Mouse (Mus musculus) CH12.LX (cell line): ENCODE measurements around the gene Trim17. TPM values are rescaled to one million over a fixed set of nuclear protein-coding genes. Genes with fewer than 3 reads are reported as not detected.

Source experiments
- DNase-seq: peaks from one replicate; pipeline ENCODE4 v3.0.0-alpha.2; 2013; ENCODE audit errors: extremely low read depth
- H3K27ac ChIP-seq: 2 replicates; pipeline ENCODE4 v1.5.1; 2012; ENCODE audit warnings: low read depth, mild to moderate bottlenecking, control low read depth, moderate library complexity; ENCODE audit not compliant: insufficient read depth
- H3K27me3 ChIP-seq: replicated peaks from 2 replicates; pipeline ENCODE3; 2012; ENCODE audit warnings: inconsistent platforms
- H3K36me3 ChIP-seq, 2 experiments: replicated peaks in 1 of 2; 2 replicates each; pipeline versions ENCODE3 to v1.6.1; 2012; ENCODE audit warnings: inconsistent platforms in 1 of 2, low read length in 1 of 2, mild to moderate bottlenecking in 1 of 2, mixed read lengths in 1 of 2, moderate library complexity in 1 of 2; ENCODE audit not compliant: control insufficient read depth in 1 of 2, insufficient read depth in 1 of 2
- H3K4me1 ChIP-seq, 2 experiments: 2 replicates each; pipeline ENCODE4 v1.6.1; 2012; ENCODE audit warnings: inconsistent platforms in 1 of 2, moderate library complexity in 1 of 2; ENCODE audit not compliant: insufficient read depth in 2 of 2, control insufficient read depth in 1 of 2
- H3K4me2 ChIP-seq: 2 replicates; pipeline ENCODE4 v1.6.1; 2012; ENCODE audit warnings: low read depth, mild to moderate bottlenecking, control low read depth; ENCODE audit not compliant: poor library complexity, insufficient read depth, severe bottlenecking
- H3K4me3 ChIP-seq, 3 experiments: fragments of 150-350 bp in 1 of 3; sonication (generic) in 1 of 3; replicated peaks in 1 of 3; 2 replicates each; pipeline versions ENCODE3 to v1.5.1; 2011 to 2012; ENCODE audit warnings: low read depth in 2 of 3, low read length in 2 of 3, mild to moderate bottlenecking in 2 of 3, moderate library complexity in 2 of 3, control low read depth in 1 of 3, improper control_type of control experiment in 1 of 3, inconsistent platforms in 1 of 3, mixed read lengths in 1 of 3; ENCODE audit not compliant: poor library complexity in 1 of 3
- H3K79me2 ChIP-seq: replicated peaks from 2 replicates; pipeline ENCODE4 v1.6.1; 2012; ENCODE audit warnings: mild to moderate bottlenecking, moderate library complexity; ENCODE audit not compliant: control insufficient read depth, poor library complexity, insufficient read depth, severe bottlenecking; ENCODE audit errors: extremely low read depth
- H3K9ac ChIP-seq: 2 replicates; pipeline ENCODE4 v1.6.1; 2012; ENCODE audit warnings: low read depth, mild to moderate bottlenecking, control low read depth, moderate library complexity; ENCODE audit not compliant: insufficient read depth
- H3K9me3 ChIP-seq: replicated peaks from 2 replicates; pipeline ENCODE3; 2012; ENCODE audit warnings: low read length, inconsistent platforms, mixed read lengths
- BHLHE40 ChIP-seq: IDR thresholded peaks from 2 replicates; pipeline ENCODE4 v1.6.1; 2011; ENCODE audit warnings: mild to moderate bottlenecking, low read depth, low read length, improper control_type of control experiment
- CHD1 ChIP-seq: IDR thresholded peaks from 2 replicates; pipeline ENCODE4 v1.6.1; 2012; ENCODE audit warnings: low read depth, low read length, improper control_type of control experiment, inconsistent platforms
- CTCF ChIP-seq, 2 experiments: IDR thresholded peaks in 1 of 2; conservative IDR thresholded peaks in 1 of 2; 2 replicates each; pipeline ENCODE4 v1.5.1; 2011 to 2012; ENCODE audit warnings: low read depth in 2 of 2, low read length in 2 of 2, improper control_type of control experiment in 1 of 2, inconsistent platforms in 1 of 2, mild to moderate bottlenecking in 1 of 2, moderate library complexity in 1 of 2
- E2F4 ChIP-seq: IDR thresholded peaks from 2 replicates; pipeline ENCODE4 v1.6.1; 2011; ENCODE audit warnings: low read depth, low read length, improper control_type of control experiment; ENCODE audit not compliant: insufficient replicate concordance
- ELF1 ChIP-seq: IDR thresholded peaks from 2 replicates; pipeline ENCODE4 v1.6.1; 2014; ENCODE audit warnings: low read depth, mild to moderate bottlenecking, inconsistent platforms, low read length, improper control_type of control experiment
- ETS1 ChIP-seq: conservative IDR thresholded peaks from 2 replicates; pipeline ENCODE4 v1.6.1; 2012; ENCODE audit warnings: low read depth, mild to moderate bottlenecking, inconsistent platforms, low read length, improper control_type of control experiment, moderate library complexity
- GABPA ChIP-seq: IDR thresholded peaks from 2 replicates; pipeline ENCODE4 v1.6.1; 2012; ENCODE audit warnings: low read depth, low read length, improper control_type of control experiment, inconsistent platforms; ENCODE audit not compliant: insufficient replicate concordance
- HCFC1 ChIP-seq: IDR thresholded peaks from 2 replicates; pipeline ENCODE4 v1.6.1; 2012; ENCODE audit warnings: low read depth, mild to moderate bottlenecking, inconsistent platforms, low read length, improper control_type of control experiment
- IRF4 ChIP-seq: IDR thresholded peaks from 2 replicates; pipeline ENCODE4 v1.6.1; 2014; ENCODE audit warnings: low read depth, mild to moderate bottlenecking, inconsistent platforms, low read length, improper control_type of control experiment
- KAT2A ChIP-seq: IDR thresholded peaks from 2 replicates; pipeline ENCODE4 v1.6.1; 2012; ENCODE audit warnings: low read length, improper control_type of control experiment, inconsistent platforms; ENCODE audit not compliant: insufficient replicate concordance
- MAFK ChIP-seq: IDR thresholded peaks from 2 replicates; pipeline ENCODE4 v1.6.1; 2011; ENCODE audit warnings: low read length, improper control_type of control experiment; ENCODE audit not compliant: insufficient replicate concordance
- MAX ChIP-seq: IDR thresholded peaks from 2 replicates; pipeline ENCODE4 v1.6.1; 2011; ENCODE audit warnings: low read length, improper control_type of control experiment
- MAZ ChIP-seq: IDR thresholded peaks from 2 replicates; pipeline ENCODE4 v1.6.1; 2012; ENCODE audit warnings: low read depth, mild to moderate bottlenecking, inconsistent platforms, low read length, improper control_type of control experiment, moderate library complexity
- MEF2A ChIP-seq: IDR thresholded peaks from 2 replicates; pipeline ENCODE4 v1.6.1; 2014; ENCODE audit warnings: low read depth, mild to moderate bottlenecking, inconsistent platforms, low read length, improper control_type of control experiment, borderline replicate concordance
- MXI1 ChIP-seq: IDR thresholded peaks from 2 replicates; pipeline ENCODE4 v1.6.1; 2011; ENCODE audit warnings: mild to moderate bottlenecking, low read depth, low read length, improper control_type of control experiment
- NELFE ChIP-seq: IDR thresholded peaks from 2 replicates; pipeline ENCODE4 v1.6.1; 2011; ENCODE audit warnings: low read depth, low read length, improper control_type of control experiment
- NRF1 ChIP-seq: IDR thresholded peaks from 2 replicates; pipeline ENCODE4 v1.6.1; 2014; ENCODE audit warnings: low read depth, mild to moderate bottlenecking, inconsistent platforms, low read length, improper control_type of control experiment, moderate library complexity
- PAX5 ChIP-seq: IDR thresholded peaks from 2 replicates; pipeline ENCODE4 v1.6.1; 2012; ENCODE audit warnings: low read length, inconsistent platforms, mixed read lengths
- POLR2A ChIP-seq: IDR thresholded peaks from 2 replicates; pipeline ENCODE4 v1.6.1; 2011; ENCODE audit warnings: low read depth, mild to moderate bottlenecking, improper control_type of control experiment, low read length
- POLR2AphosphoS2 ChIP-seq: IDR thresholded peaks from 2 replicates; pipeline ENCODE4 v1.6.1; 2011; ENCODE audit warnings: low read depth, low read length, improper control_type of control experiment
- RAD21 ChIP-seq: IDR thresholded peaks from 2 replicates; pipeline ENCODE4 v1.6.1; 2011; ENCODE audit warnings: low read depth, mild to moderate bottlenecking, low read length, improper control_type of control experiment, moderate library complexity
- RCOR1 ChIP-seq: conservative IDR thresholded peaks from 2 replicates; pipeline ENCODE4 v1.6.1; 2012; ENCODE audit warnings: low read depth, mild to moderate bottlenecking, inconsistent platforms, low read length, improper control_type of control experiment
- SIN3A ChIP-seq: IDR thresholded peaks from 2 replicates; pipeline ENCODE4 v1.6.1; 2012; ENCODE audit warnings: low read length, improper control_type of control experiment, inconsistent platforms
- SMC3 ChIP-seq: IDR thresholded peaks from 2 replicates; pipeline ENCODE4 v1.6.1; 2011; ENCODE audit warnings: low read depth, low read length, improper control_type of control experiment
- TBP ChIP-seq: conservative IDR thresholded peaks from 2 replicates; pipeline ENCODE4 v1.6.1; 2011; ENCODE audit warnings: low read depth, low read length, improper control_type of control experiment
- TCF12 ChIP-seq: IDR thresholded peaks from 2 replicates; pipeline ENCODE4 v1.6.1; 2014; ENCODE audit warnings: low read depth, mild to moderate bottlenecking, inconsistent platforms, low read length, improper control_type of control experiment
- UBTF ChIP-seq: IDR thresholded peaks from 2 replicates; pipeline ENCODE4 v1.6.1; 2012; ENCODE audit warnings: low read depth, mild to moderate bottlenecking, inconsistent platforms, low read length, improper control_type of control experiment, moderate library complexity
- USF1 ChIP-seq: IDR thresholded peaks from 2 replicates; pipeline ENCODE4 v1.6.1; 2014; ENCODE audit warnings: low read depth, mild to moderate bottlenecking, inconsistent platforms, low read length, improper control_type of control experiment
- USF2 ChIP-seq: conservative IDR thresholded peaks from 2 replicates; pipeline ENCODE4 v1.6.1; 2011; ENCODE audit warnings: low read depth, low read length, improper control_type of control experiment
- ZC3H11A ChIP-seq: IDR thresholded peaks from 2 replicates; pipeline ENCODE4 v1.6.1; 2012; ENCODE audit warnings: low read depth, mild to moderate bottlenecking, inconsistent platforms, low read length, improper control_type of control experiment
- ZKSCAN1 ChIP-seq: IDR thresholded peaks from 2 replicates; pipeline ENCODE4 v1.6.1; 2012; ENCODE audit warnings: low read depth, inconsistent platforms, low read length, improper control_type of control experiment, borderline replicate concordance
- ZMIZ1 ChIP-seq: IDR thresholded peaks from 2 replicates; pipeline ENCODE4 v1.6.1; 2012; ENCODE audit warnings: low read depth, mild to moderate bottlenecking, inconsistent platforms, low read length, improper control_type of control experiment
- ZNF384 ChIP-seq: IDR thresholded peaks from 2 replicates; pipeline ENCODE4 v1.6.1; 2012; ENCODE audit warnings: low read depth, low read length, improper control_type of control experiment, inconsistent platforms
- dilution Hi-C: fragments of 300-500 bp; cut with MboI; formaldehyde crosslinking; loops from 2 replicates; pipeline ENCODE4 v1.14.3; 2020; ENCODE audit warnings: low sequenced_read_pairs; ENCODE audit not compliant: extremely low pct_unique_long_range_greater_than_20kb, extremely low pct_ligation_motif_present
- in situ Hi-C: fragments of 300-500 bp; cut with MboI; formaldehyde crosslinking; loops from 3 replicates; pipeline ENCODE4 v1.14.3; 2019; ENCODE audit warnings: low sequenced_read_pairs, low pct_ligation_motif_present, low pct_unique_long_range_greater_than_20kb, mixed read lengths
- polyA plus RNA-seq: library from polyadenylated mRNA; unstranded; fragments of >175 nt; gene quantifications from 2 replicates; pipeline ENCODE4 v1.2.1, GENCODE M21; 2012; ENCODE audit warnings: low read depth; ENCODE audit not compliant: insufficient read length
- total RNA-seq, 2 experiments: library from RNA; depleted of rRNA; stranded (reverse); fragments of 300-350 nt in 1 of 2; fragments of >200 nt in 1 of 2; gene quantifications; 2 replicates each; pipeline ENCODE4 v1.2.3; 2012 to 2014

Trim17 gene
- total and polyA plus RNA-seq, 3 experiments: 0.47 to 0.49 TPM; not detected in 1

- in situ Hi-C loops: no loop called here
- peak within 1 kb of the TSS; percentile 29 for H3K27ac ChIP-seq
Measured at GRCm38 (mm10) chr11:58938322-58939087, 16.0 kb upstream of the Trim17 start, which contains the start of gene Rnf187. Gene Rnf187 (minus strand): TSS chr11:58938916.

GRCm38 (mm10) chr11:58939088-58939439 lies 15.4 kb upstream of the Trim17 start:
- Histone ChIP-seq H3K9ac (peak overlapping the region; percentile 8; the same call in 1 of the 2 replicates), H3K36me3 (peaks cover 20 to 30% of the 10 kb centered on the region in 2 experiments), H3K27ac (no peak overlapping the region), H3K4me3 (peak overlapping the region in 2 of 3 experiments; percentile 85 to 96), H3K9me3 (peaks cover 6% of the 10 kb centered on the region), H3K79me2 (peaks cover 9% of the 10 kb centered on the region), H3K4me2 (peak overlapping the region; percentile 22; the same call in 1 of the 2 replicates), H3K27me3 (peaks cover 23% of the 10 kb centered on the region), H3K4me1 (peaks cover 11 to 30% of the 10 kb centered on the region in 2 experiments)
- in situ Hi-C loops (no loop called here), dilution Hi-C loops (no loop called here)
- TF ChIP-seq MXI1: no peak
- TF ChIP-seq NRF1: no peak
- no peak for TF ChIP-seq CHD1
- TF ChIP-seq CTCF (conservative IDR thresholded peaks at IDR 0.05 in 1 of 2, IDR thresholded peaks at IDR 0.05 in 1 of 2; ENCODE audit: low read depth in 2 of 2, low read length in 2 of 2): peak in 1 of 2 experiments; percentile 22; a peak in 2 of 4 replicates
- TF ChIP-seq UBTF: no peak
- 0 out of 2 replicates have a peak, but pooled peaks have one; percentile 0 for TF ChIP-seq IRF4
- no peak for TF ChIP-seq MEF2A
- no peak for TF ChIP-seq NELFE
- DNase-seq: no peak

More at GRCm38 (mm10) chr11:58938322-58939087, 16.0 kb upstream of the Trim17 start, which contains the start of gene Rnf187:
- TF ChIP-seq TCF12 (peak; percentile 91), ZNF384 (no peak), MEF2A (peak; percentile 49; the same call in 1 of the 2 replicates), BHLHE40 (peak; percentile 60), POLR2A (peak; percentile 94), HCFC1 (peak; percentile 77), PAX5 (no peak), POLR2AphosphoS2 (no peak), SIN3A (peak; percentile 75), ETS1 (no peak), RCOR1 (no peak), TBP (peak; percentile 82), IRF4 (peak; percentile 48), ZKSCAN1 (no peak), KAT2A (0 out of 2 replicates have a peak, but pooled peaks have one; percentile 54), E2F4 (no peak), UBTF (peak; percentile 34; the same call in 1 of the 2 replicates), USF1 (no peak), MAFK (no peak), MAX (no peak), CTCF (conservative IDR thresholded peaks at IDR 0.05 in 1 of 2, IDR thresholded peaks at IDR 0.05 in 1 of 2; ENCODE audit: low read depth in 2 of 2, low read length in 2 of 2) (no peak), ELF1 (0 out of 2 replicates have a peak, but pooled peaks have one; percentile 40), NELFE (peak; percentile 92), RAD21 (no peak), ZC3H11A (no peak), MAZ (0 out of 2 replicates have a peak, but pooled peaks have one; percentile 19), NRF1 (peak; percentile 81), GABPA (no peak), SMC3 (no peak), USF2 (no peak), ZMIZ1 (peak; percentile 95), CHD1 (no peak), MXI1 (peak; percentile 84)
- peak; percentile 93 for DNase-seq
- H3K9ac ChIP-seq: peak within 1 kb of the TSS; percentile 90
- H3K27me3 ChIP-seq: peaks cover 17% of the 10 kb centered on the region
- peak within 1 kb of the TSS; percentile 61 for H3K4me2 ChIP-seq
- H3K36me3 ChIP-seq: peaks cover 26 to 35% of the 10 kb centered on the region in 2 experiments
- peaks cover 9% of the 10 kb centered on the region for H3K79me2 ChIP-seq
- dilution Hi-C loops: no loop called here
- peaks cover 11 to 30% of the 10 kb centered on the region in 2 experiments for H3K4me1 ChIP-seq
- H3K9me3 ChIP-seq: peaks cover 6% of the 10 kb centered on the region
- peak within 1 kb of the TSS; percentile 85 to 96 (median 89) for H3K4me3 ChIP-seq
